Mouse (Mus musculus): ENCODE measurements around the gene Vmp1. TPM values are rescaled to one million over a fixed set of nuclear protein-coding genes. Genes with fewer than 3 reads are reported as not detected.

Gene Vmp1
- polyA plus RNA-seq, 1 experiment: 101 TPM

DNA sequence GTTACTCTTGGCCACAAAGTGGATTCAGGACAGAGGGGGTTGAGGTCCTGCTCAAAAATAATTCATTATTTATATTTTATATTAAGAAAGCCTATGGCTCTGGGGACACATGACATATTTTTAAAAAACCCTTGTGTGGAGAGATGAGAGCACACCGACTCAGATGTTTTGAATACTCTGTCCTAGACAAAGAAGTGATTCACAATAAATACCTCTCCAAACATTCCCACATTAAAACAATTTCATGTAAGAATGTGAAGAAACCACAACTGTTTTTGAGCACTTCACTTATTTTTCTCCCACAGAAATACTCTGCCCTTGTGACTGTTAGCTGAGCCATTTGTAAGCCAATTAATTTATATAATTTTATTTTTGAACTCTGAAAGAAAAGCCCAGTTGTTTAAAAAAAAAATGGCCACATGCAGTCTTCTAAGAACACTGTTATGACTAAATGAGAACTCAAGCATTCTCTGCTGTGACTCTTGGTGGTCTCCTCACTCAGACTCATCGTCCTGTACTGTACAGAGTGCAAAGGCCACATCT, 75.8 kb downstream of the Vmp1 start:
- H3K4me3 ChIP-seq (ENCODE audit: low read depth, low read length): no peak overlapping the region
- no peaks in the 10 kb centered on the region for H3K9me3 ChIP-seq (replicated peaks; ENCODE audit: control insufficient read depth, insufficient read depth, low read length, poor library complexity, severe bottlenecking)
- H3K27me3 ChIP-seq (ENCODE audit: control insufficient read depth, insufficient read depth, low read length, poor library complexity, severe bottlenecking): no peaks in the 10 kb centered on the region
- no peak overlapping the region for H3K9ac ChIP-seq (ENCODE audit: low read depth, poor library complexity, severe bottlenecking)
- H3K27ac ChIP-seq (ENCODE audit: insufficient read depth, low read length): no peak overlapping the region
- H3K36me3 ChIP-seq (ENCODE audit: control insufficient read depth, insufficient read depth, low read length, poor library complexity, severe bottlenecking): no peaks in the 10 kb centered on the region
- no peaks in the 10 kb centered on the region for H3K4me1 ChIP-seq (ENCODE audit: control insufficient read depth, insufficient read depth, low read length)
- no peak for TF ChIP-seq EP300 (IDR thresholded peaks at IDR 0.05; ENCODE audit: insufficient read depth, low read depth, low read length)
- TF ChIP-seq CTCF (IDR thresholded peaks at IDR 0.05; ENCODE audit: low read depth, low read length): no peak
- no peak for TF ChIP-seq POLR2A (IDR thresholded peaks at IDR 0.05; ENCODE audit: insufficient read depth, low read length)

- Histone ChIP-seq H3K9me3 (replicated peaks; ENCODE audit: control insufficient read depth, insufficient read depth, low read length, poor library complexity, severe bottlenecking) (no peaks in the 10 kb centered on the region), H3K4me1 (ENCODE audit: control insufficient read depth, insufficient read depth, low read length) (no peaks in the 10 kb centered on the region), H3K4me3 (ENCODE audit: low read depth, low read length) (no peak overlapping the region), H3K9ac (ENCODE audit: low read depth, poor library complexity, severe bottlenecking) (no peak overlapping the region), H3K36me3 (ENCODE audit: control insufficient read depth, insufficient read depth, low read length, poor library complexity, severe bottlenecking) (no peaks in the 10 kb centered on the region), H3K27ac (ENCODE audit: insufficient read depth, low read length) (no peak overlapping the region), H3K27me3 (ENCODE audit: control insufficient read depth, insufficient read depth, low read length, poor library complexity, severe bottlenecking) (no peaks in the 10 kb centered on the region)
- no peak for TF ChIP-seq POLR2A (IDR thresholded peaks at IDR 0.05; ENCODE audit: insufficient read depth, low read length)
These were observed 76.9 kb downstream of the Vmp1 start for GRCm38 (mm10) chr11:86606621-86607339.

- Histone ChIP-seq H3K9me3 (replicated peaks; ENCODE audit: control insufficient read depth, insufficient read depth, low read length, poor library complexity, severe bottlenecking) (no peaks in the 10 kb centered on the region), H3K4me3 (ENCODE audit: low read depth, low read length) (no peak overlapping the region), H3K27me3 (ENCODE audit: control insufficient read depth, insufficient read depth, low read length, poor library complexity, severe bottlenecking) (no peaks in the 10 kb centered on the region), H3K27ac (ENCODE audit: insufficient read depth, low read length) (no peak overlapping the region), H3K36me3 (ENCODE audit: control insufficient read depth, insufficient read depth, low read length, poor library complexity, severe bottlenecking) (no peaks in the 10 kb centered on the region), H3K9ac (ENCODE audit: low read depth, poor library complexity, severe bottlenecking) (no peak overlapping the region), H3K4me1 (ENCODE audit: control insufficient read depth, insufficient read depth, low read length) (no peaks in the 10 kb centered on the region)
- TF ChIP-seq EP300 (IDR thresholded peaks at IDR 0.05; ENCODE audit: insufficient read depth, low read depth, low read length) (no peak), CTCF (IDR thresholded peaks at IDR 0.05; ENCODE audit: low read depth, low read length) (no peak), POLR2A (IDR thresholded peaks at IDR 0.05; ENCODE audit: insufficient read depth, low read length) (no peak)
These were observed 78.7 kb downstream of the Vmp1 start for GRCm38 (mm10) chr11:86604732-86605520.

GRCm38 (mm10) chr11:86604289-86604688, 79.3 kb downstream of the Vmp1 start:
- Histone ChIP-seq H3K27ac (ENCODE audit: insufficient read depth, low read length) (no peak overlapping the region), H3K4me3 (ENCODE audit: low read depth, low read length) (no peak overlapping the region), H3K36me3 (ENCODE audit: control insufficient read depth, insufficient read depth, low read length, poor library complexity, severe bottlenecking) (no peaks in the 10 kb centered on the region), H3K4me1 (ENCODE audit: control insufficient read depth, insufficient read depth, low read length) (no peaks in the 10 kb centered on the region), H3K27me3 (ENCODE audit: control insufficient read depth, insufficient read depth, low read length, poor library complexity, severe bottlenecking) (no peaks in the 10 kb centered on the region), H3K9me3 (replicated peaks; ENCODE audit: control insufficient read depth, insufficient read depth, low read length, poor library complexity, severe bottlenecking) (no peaks in the 10 kb centered on the region), H3K9ac (ENCODE audit: low read depth, poor library complexity, severe bottlenecking) (no peak overlapping the region)
- TF ChIP-seq CTCF (IDR thresholded peaks at IDR 0.05; ENCODE audit: low read depth, low read length) (no peak), EP300 (IDR thresholded peaks at IDR 0.05; ENCODE audit: insufficient read depth, low read depth, low read length) (no peak), POLR2A (IDR thresholded peaks at IDR 0.05; ENCODE audit: insufficient read depth, low read length) (no peak)

GRCm38 (mm10) chr11:86603719-86604118, 79.9 kb downstream of the Vmp1 start:
- Histone ChIP-seq H3K9ac (ENCODE audit: low read depth, poor library complexity, severe bottlenecking) (no peak overlapping the region), H3K4me1 (ENCODE audit: control insufficient read depth, insufficient read depth, low read length) (no peaks in the 10 kb centered on the region), H3K36me3 (ENCODE audit: control insufficient read depth, insufficient read depth, low read length, poor library complexity, severe bottlenecking) (no peaks in the 10 kb centered on the region), H3K27ac (ENCODE audit: insufficient read depth, low read length) (no peak overlapping the region), H3K4me3 (ENCODE audit: low read depth, low read length) (no peak overlapping the region), H3K9me3 (replicated peaks; ENCODE audit: control insufficient read depth, insufficient read depth, low read length, poor library complexity, severe bottlenecking) (no peaks in the 10 kb centered on the region), H3K27me3 (ENCODE audit: control insufficient read depth, insufficient read depth, low read length, poor library complexity, severe bottlenecking) (no peaks in the 10 kb centered on the region)
- TF ChIP-seq CTCF (IDR thresholded peaks at IDR 0.05; ENCODE audit: low read depth, low read length): no peak
- TF ChIP-seq EP300 (IDR thresholded peaks at IDR 0.05; ENCODE audit: insufficient read depth, low read depth, low read length): no peak
- TF ChIP-seq POLR2A (IDR thresholded peaks at IDR 0.05; ENCODE audit: insufficient read depth, low read length): no peak

- no peak overlapping the region for H3K27ac ChIP-seq (ENCODE audit: insufficient read depth, low read length)
- H3K36me3 ChIP-seq (ENCODE audit: control insufficient read depth, insufficient read depth, low read length, poor library complexity, severe bottlenecking): no peaks in the 10 kb centered on the region
- no peaks in the 10 kb centered on the region for H3K4me1 ChIP-seq (ENCODE audit: control insufficient read depth, insufficient read depth, low read length)
- H3K9me3 ChIP-seq (replicated peaks; ENCODE audit: control insufficient read depth, insufficient read depth, low read length, poor library complexity, severe bottlenecking): no peaks in the 10 kb centered on the region
- H3K4me3 ChIP-seq (ENCODE audit: low read depth, low read length): no peak overlapping the region
- H3K9ac ChIP-seq (ENCODE audit: low read depth, poor library complexity, severe bottlenecking): no peak overlapping the region
- TF ChIP-seq EP300 (IDR thresholded peaks at IDR 0.05; ENCODE audit: insufficient read depth, low read depth, low read length): no peak
- no peak for TF ChIP-seq POLR2A (IDR thresholded peaks at IDR 0.05; ENCODE audit: insufficient read depth, low read length)
- TF ChIP-seq CTCF (IDR thresholded peaks at IDR 0.05; ENCODE audit: low read depth, low read length): no peak
- H3K27me3 ChIP-seq (ENCODE audit: control insufficient read depth, insufficient read depth, low read length, poor library complexity, severe bottlenecking): no peaks in the 10 kb centered on the region
These were observed 81.5 kb downstream of the Vmp1 start for GRCm38 (mm10) chr11:86602116-86602515.

Measured in ES-Bruce4 (cell line).